Mouse (Mus musculus) spleen, postnatal 36 days (tissue): ENCODE measurements around the gene Itih4.
A peak's percentile ranks its signal among the peaks of the same experiment; 100 is the strongest.

Experiments used
- DNase-seq, 2 experiments: peaks; one replicate each; pipeline ENCODE4 v3.0.0; 2022; ENCODE audit warnings: low spot score in 2 of 2, mixed read lengths in 1 of 2

Itih4 gene

GRCm38 (mm10) chr14:30879794-30880193, 6.5 kb upstream of the Itih4 start:
- DNase-seq, result no peak

DNA sequence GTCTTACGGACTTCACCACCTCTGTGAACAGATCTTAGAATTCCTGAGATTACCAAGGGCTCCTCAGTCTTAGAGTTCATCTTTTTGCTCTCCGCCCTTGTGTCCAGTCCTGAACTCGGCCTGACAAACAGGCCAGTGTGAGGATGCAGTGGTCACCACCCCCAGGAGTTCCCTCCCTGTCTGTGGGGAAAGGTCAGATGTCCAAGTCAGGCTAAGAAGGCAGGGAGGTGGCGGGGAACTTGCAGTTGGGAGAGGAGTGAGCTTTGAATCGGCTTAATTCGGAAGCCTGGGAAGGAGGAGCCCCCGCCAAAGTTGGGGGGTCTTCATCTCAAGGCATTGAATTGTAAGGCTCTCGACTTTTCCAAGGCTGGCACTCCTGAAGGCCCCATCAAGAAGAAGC, 6.0 kb upstream of the Itih4 start:
- no peak for DNase-seq

DNA sequence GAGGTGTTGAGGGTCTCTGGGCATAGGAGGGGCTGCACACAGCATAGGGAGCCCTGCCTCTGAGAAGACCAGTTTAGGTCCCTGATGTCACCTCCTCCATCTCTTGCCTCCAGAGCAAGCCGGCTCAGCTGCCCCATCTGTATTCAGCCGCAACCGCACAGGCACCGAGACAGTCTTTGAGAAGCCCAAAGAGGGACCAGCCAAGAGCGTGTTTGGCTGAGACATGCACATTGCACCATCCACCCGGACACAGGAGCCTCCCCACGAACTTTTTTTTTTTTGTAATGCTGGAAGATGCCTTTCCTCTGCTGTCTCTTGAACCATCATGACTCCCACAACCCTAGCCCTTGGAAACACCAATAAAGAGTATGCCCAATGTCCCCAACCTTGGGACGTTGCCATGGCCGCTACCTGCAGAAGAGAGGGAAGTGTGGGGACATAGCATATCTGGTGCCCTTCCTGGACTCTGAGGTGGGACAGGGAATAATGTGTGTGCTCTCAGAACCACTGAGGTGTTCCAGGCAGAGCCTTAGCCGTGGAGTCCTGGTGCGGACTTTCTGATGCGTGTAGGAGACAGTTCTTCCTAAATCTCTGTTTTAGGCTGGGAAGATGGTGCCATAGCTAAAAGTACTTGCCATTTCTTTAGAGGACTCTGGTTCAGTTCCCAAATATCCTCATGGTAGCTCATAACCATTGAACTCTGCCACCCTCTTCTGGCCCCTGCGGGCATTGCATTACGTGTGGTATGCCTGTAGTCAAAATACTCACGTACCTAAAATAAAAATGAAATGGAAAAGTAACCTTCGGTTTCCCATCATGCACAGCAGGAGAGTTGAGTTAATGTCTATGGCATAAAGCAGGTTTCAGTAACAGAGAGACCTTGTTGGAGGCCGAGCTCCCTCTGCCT, 5.2 kb upstream of the Itih4 start:
- no peak for DNase-seq

- DNase-seq, result no peak
These were observed 4.6 kb upstream of the Itih4 start for GRCm38 (mm10) chr14:30881718-30882108.

DNA sequence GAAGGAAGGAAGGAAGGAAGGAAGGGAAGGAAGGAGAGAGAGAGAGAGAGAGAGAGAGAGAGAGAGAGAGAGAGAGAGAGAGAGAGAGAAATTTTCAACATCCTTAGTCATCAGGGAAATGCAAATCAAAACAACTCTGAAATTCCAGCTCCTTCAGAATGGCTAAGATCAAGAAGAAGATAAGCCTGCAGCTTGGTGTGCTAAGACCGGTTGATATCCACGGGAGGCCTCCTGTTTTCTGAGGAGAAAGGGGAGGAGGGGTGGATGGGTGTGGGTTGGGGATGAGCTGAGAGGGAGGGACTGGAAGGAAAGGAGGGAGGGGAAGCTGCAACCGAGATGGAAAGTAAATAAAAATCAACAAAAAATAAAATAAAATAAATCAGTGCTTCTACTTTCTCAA, 978 bp upstream of the Itih4 start:
- DNase-seq, result no peak

DNA sequence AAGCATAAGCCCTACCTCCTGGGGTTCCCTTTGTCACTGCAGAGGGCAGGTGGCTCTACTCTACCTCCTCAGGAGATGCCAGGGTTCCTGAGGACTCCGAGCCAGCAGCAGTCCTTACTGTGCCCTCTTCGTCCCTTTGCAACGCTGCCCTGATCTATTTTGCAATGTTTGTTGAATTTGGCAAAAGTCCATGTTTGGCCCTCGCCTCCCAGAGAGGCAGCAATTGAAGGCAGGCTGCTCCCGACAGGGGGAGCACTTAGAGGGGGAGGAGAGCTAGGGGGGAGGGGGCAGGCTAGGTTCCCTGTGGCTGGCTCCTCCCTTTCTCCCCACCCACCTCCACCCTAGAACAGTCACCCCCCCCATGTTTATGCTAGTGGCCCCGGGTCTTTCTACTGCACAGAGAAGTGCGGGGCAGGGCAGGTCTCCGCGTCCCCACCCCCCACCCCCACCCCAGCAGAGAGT, 2.0 kb downstream of the Itih4 start:
- DNase-seq, result no peak

- no peak for DNase-seq
These were observed 13.7 kb downstream of the Itih4 start for GRCm38 (mm10) chr14:30899972-30900371.

DNA sequence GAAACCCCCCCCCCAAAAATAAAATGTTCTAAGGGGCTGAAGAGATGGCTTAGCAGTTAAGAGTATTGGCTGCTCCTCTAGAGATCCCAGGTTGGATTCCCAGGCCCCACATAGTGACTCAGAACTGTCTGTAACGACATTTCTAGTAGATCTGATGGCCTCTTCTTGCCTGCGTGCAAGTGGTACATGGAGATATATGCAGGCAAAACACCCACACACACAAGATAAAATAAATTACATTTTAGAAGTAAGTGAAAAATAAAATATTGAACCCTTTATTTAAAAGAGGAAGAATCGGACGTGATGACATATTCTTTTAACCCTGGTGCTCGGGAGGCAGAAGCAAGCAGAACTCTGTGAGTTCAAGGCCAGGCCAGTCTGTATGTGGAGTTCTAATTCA, 16.4 kb downstream of the Itih4 start:
- DNase-seq, result no peak

DNA sequence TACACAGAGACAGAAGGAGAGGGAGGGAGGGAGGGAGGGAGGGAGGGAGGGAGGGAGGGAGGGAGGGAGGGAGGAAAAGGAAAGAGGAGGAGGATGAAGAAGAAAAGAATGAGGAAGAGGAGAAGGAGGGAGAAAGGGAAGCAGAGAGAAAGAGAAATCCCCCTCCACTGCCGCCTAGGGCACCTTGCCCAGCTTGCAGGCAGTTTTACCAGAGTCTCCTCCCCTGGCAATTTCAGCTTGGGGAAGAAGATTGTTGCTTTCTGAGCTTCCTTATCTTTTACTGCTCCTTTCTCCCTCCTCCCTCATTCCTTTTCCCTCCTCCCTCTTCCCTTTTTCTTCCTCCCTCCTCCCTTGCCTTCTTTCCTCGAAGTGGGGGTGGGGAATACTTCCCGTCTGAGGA, 16.8 kb downstream of the Itih4 start:
- DNase-seq, result no peak

GRCm38 (mm10) chr14:30904307-30904706, 18.0 kb downstream of the Itih4 start:
- DNase-seq, result no peak

GRCm38 (mm10) chr14:30906001-30906400, 19.7 kb downstream of the Itih4 start:
- no peak for DNase-seq

DNA sequence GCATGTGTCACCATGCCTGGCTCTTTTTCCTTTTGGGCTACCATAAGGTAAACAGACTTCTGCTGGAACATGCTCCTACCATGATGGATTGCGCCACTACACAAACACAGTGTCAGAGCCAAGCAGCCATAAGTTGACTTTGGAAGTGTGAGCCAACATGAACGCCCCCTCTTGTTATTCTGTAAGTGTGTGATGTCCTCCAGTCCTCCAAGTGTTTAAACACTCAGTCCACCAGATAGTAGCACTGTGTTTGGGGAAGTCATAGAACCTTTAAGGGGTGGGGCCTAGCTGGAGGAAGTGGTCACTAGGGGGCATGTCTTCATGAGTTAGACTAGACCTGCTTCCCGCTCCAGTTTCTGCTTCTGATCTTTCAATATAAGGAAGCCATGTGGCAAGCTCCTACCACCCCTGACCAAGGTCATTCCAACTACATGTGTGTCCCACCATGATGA, 21.6 kb downstream of the Itih4 start:
- peak; percentile 52 to 57 for DNase-seq

- DNase-seq, result no peak
These were observed 24.9 kb downstream of the Itih4 start for GRCm38 (mm10) chr14:30911141-30911540.

DNA sequence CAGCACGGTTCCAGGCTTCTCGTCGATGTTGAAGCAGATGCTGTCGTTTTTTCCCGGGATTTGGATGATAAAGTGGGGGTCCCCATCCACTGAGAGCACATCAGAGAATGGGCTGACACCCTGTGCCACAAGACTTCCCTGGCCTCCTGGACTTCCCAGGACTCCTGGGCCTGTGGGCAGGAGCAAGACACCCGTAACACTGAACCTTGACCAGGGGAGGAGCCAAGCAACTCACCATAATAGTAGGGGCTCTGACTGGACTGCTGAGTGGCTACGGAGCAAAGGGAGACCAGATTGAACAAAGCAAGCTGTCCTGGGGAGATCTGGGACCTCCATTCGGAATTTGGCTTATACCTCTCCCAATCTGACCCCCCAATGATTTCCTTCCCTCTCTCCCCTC, 26.4 kb downstream of the Itih4 start:
- DNase-seq, result no peak

GRCm38 (mm10) chr14:30913404-30913803, 27.1 kb downstream of the Itih4 start:
- no peak for DNase-seq

DNA sequence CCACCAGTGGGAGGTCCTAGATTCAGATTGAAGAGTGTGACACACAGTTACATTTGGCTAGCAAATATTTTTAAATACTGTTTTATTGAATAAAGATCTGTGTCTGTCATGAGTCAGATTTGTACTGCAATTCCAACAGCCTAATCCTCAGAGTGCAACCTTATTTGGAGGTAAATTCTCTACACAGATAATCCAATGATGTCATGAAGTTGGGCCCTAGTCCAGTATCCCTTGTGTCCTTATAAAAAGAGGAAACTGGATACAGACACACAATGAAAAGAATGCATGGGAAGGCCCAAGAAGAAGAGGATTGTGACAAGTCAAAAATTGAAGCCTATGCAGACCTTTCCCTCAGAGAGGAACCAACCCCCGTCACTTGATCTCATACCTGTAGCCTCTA, 30.2 kb downstream of the Itih4 start:
- no peak for DNase-seq

- no peak for DNase-seq
These were observed 35.9 kb downstream of the Itih4 start for GRCm38 (mm10) chr14:30922053-30922670.

GRCm38 (mm10) chr14:30923375-30924105, 37.3 kb downstream of the Itih4 start, which contains the start of gene Itih3:
Itih3 (minus strand) TSS chr14:30923760.
- DNase-seq, result no peak

DNA sequence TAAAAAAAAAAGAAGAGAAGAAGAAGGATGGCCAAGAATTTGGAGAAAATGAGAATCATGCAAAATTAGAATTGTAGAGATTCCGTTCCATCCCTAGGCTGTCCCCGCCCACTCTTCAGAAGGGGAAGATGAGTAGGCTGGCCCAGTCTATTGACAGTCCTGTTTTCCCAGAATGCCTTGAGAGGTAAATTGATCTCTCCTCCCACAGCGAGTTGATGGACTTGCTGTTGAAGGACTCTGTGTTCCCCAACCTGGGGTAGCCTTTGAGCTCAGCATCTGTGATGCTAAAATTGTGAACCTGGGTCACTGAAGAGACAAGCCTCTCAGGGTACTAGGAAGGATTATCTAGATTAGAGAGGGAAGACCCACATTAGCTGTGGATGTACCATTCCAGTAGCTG, 39.2 kb downstream of the Itih4 start:
- DNase-seq, result no peak

GRCm38 (mm10) chr14:30930386-30930785, 44.1 kb downstream of the Itih4 start:
- DNase-seq, result no peak

DNA sequence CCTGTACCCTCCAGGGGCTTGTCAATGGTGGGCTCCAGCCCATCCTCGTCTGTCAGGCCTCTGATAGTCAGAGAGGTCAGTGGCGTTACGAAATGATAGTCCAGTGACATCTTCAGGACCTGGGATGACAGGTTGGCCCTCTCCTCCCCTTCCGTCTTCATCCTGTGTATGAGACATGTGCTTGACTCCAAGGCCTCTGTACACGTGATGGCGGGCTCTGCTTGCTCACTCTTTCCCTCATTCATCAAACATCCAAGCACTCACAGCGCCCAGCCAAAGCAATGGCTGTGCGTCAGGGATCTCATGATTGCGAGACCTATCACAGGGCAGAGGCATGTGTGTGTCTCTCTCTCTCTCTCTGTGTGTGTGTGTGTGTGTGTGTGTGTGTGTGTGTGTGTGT, 47.1 kb downstream of the Itih4 start:
- no peak for DNase-seq

GRCm38 (mm10) chr14:30942254-30942653, 56.0 kb downstream of the Itih4 start:
- no peak for DNase-seq
